Mouse (Mus musculus): Measurements from ENCODE around the gene Mrps27.

Mrps27 gene

GRCm38 (mm10) chr13:99440228-99440627, 95.6 kb downstream of the Mrps27 start:
- no peak for DNase-seq (ENCODE audit: low spot score in 2 of 2)

DNA sequence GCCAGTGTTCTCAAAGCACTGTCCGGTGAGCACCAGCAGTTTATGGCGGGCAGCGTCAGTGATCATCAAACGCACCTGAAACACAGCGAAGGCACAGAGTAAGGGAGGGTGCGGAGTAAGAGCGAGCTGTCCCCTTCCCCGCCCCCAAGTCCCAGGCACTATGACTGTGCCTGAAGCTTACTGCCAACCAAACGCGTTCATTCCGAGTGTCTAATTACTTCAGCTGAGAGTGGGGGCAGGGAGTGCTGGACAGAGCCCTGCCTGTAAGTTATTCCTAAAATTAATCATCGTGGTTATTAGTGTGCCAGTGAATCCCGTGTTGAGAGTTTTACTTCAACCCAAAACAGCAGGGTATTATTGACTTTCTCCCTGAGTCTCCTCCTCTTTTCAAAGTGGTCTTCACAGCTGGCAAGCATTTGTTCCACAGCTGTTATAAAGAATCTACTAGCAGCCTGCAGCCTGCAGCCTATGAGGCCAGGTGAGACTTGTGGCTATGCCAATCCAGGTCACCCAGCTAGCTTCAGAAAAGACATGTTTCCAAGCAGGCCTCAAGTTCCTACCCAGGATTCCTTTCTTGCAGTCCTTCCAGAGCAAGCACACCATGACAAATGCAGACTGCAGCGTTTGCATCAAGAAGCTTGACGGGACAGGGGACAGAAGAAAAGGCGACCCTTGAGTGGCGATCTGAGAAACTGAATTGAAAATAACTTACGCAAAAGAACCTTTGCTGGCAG, 97.3 kb downstream of the Mrps27 start:
- DNase-seq (ENCODE audit: low spot score in 2 of 2): no peak

DNA sequence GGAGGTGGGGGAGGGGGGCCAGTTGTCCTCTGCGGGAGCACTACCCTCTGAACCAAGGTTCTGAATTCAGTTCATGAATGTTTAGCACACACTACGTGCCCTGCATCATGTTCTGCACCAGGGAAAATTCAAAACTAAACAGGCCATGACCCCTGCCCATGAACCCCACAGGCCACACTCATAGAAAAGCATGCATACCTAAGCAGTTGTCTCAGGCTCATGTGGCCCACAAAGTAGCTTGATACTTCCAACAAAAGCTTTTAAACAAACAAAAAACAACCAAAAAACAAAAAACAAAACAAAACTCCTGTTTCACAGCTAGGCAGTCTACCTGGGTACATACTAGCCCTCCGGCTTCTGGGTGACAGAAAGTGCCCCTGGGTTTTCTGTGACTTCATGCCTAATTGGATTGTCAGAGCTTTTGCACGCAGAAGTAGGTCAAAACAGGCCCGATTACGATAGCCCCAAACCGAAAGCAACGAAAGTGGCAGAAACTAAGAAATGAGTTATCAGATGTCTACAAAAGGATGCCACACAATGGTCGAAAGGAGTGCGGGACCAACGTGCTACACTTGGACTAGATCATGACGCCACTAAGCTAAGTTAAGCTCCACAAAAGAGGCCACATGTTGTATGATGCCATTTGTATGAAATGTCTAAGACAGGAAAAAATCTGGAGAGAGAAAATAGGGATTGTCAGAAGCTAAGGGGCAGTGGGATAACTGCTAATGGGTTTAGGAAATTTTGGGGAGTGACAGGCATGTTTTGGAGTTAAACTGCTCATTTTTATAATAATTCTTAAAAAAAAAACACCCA, 98.1 kb downstream of the Mrps27 start:
- no peak for DNase-seq (ENCODE audit: low spot score in 2 of 2)

GRCm38 (mm10) chr13:99443484-99444175, 99.0 kb downstream of the Mrps27 start:
- no peak for DNase-seq (ENCODE audit: low spot score in 2 of 2)

DNA sequence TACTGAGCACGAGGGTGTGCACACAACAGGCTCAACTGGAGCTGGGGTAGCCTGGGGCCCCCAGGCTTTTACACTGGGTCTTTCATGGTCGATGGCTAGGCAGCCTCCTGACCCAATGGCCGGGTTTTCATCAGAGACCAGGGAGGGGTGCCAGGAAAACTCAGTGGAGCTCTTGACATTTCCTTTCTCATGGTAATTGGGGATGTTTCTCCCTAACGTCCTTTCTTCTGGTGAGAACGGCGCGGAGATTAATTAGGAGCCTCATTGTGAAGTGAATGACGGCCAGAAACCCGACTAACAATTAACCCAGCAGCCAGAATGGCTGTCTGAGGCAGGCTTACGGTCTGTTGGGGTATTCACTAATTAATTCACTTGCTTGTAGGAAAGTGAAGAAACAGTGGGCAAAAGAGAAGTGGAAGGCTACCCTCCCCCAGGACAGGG, 99.9 kb downstream of the Mrps27 start:
- no peak for DNase-seq (ENCODE audit: low spot score in 2 of 2)

DNA sequence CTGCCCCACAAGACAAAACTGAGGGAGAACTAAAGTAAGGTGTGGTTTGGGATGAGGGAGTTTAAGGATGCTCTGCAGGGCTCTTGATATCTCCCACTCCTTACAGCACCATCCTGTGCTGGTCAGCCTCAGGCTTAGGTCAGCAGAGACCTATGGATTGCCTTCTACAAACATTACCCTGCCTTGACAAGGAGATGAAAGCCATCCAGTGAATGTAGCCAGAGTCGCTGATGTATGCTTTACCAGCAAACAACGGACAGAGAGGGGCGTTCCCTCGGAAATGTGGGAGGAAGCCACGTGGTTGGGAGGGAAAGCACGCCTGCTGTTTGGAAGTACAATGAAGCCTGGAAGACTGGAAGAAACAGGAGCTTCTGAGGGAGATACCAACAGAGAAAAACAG, 100.3 kb downstream of the Mrps27 start:
- DNase-seq (ENCODE audit: low spot score in 2 of 2): no peak

DNA sequence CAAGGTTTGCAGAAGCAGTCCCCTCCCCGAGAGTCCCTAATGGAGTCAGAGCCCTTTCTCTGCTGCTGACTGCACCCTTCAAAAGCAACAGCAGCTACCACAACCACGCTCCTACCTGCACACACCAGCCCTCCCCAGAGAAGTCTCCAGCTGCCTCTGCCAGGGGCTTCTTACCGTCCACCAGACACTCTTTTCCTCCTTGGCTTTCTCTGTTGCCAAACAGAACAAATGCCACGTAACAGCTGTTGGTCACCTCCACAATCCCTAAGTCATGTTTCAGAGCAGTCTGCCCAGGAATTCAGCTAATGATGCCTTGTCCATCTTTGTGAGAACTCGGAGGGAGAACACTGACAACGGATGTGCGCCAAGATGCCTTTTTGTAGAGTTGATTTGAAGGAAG, 102.4 kb downstream of the Mrps27 start:
- DNase-seq (ENCODE audit: low spot score in 2 of 2): no peak

GRCm38 (mm10) chr13:99447403-99448199, 103.0 kb downstream of the Mrps27 start:
- DNase-seq (ENCODE audit: low spot score in 2 of 2): no peak

DNA sequence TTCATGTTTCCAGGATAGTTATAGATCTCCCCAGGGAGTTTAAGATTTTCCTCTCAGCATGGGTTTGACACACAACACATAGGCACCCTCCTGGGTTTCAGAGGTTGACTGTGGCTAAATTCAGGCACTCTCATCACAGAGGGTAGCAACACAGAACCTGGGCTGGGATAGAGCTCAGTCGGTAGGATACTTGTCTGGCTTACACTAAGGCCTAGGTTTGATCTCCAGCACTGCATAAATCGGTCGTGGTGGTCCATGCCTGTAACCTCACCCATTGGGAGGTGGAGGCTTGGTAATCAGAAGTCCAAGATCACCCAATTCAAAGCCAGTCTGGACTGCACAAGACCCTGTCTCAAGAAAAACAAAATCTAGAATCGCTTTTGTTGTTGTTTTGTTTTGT, 103.7 kb downstream of the Mrps27 start:
- DNase-seq (ENCODE audit: low spot score in 2 of 2): no peak

DNA sequence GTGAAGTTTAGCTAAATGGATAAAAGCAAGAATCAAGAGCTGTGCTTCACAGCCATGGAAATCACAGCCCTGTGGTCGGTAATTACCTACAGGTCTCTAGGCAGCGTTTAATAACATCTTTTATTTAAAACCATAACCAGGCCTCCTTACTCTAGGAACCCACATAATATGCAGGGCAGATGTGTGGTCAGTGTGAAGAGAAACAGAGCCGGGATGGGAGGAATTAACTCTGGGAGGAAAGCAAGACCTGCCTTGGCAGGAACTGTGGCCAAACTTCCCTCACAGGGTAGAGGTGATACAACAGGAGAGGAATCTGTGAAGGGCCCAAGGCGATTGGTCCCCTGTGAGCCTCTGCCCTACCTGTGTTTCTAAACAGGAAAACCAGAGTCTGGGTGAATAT, 105.0 kb downstream of the Mrps27 start:
- no peak for DNase-seq (ENCODE audit: low spot score in 2 of 2)

GRCm38 (mm10) chr13:99450766-99451165, 106.2 kb downstream of the Mrps27 start:
- no peak for DNase-seq (ENCODE audit: low spot score in 2 of 2)

GRCm38 (mm10) chr13:99451276-99451675, 106.7 kb downstream of the Mrps27 start:
- DNase-seq (ENCODE audit: low spot score in 2 of 2): no peak

- no peak for DNase-seq (ENCODE audit: low spot score in 2 of 2)
Observed at GRCm38 (mm10) chr13:99452444-99452843, 107.9 kb downstream of the Mrps27 start.

DNA sequence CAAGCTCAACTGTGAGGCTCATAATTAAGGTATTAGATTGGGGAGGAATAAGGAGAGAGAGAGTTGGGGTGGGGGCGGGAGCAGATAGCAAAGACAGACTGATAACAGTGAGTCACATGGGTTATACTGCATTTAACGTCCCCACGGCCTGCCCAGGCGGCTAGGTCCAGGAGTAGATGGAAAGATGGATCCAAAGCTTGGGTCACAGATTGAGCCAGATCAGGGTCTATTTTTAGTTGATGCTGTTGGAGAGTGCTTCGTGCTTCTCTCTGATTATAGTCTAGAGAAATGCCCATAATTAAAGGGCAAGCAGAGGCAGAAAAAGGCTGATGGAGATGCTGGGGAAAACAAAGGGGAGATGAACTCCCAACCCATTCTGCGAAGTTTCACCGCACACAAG, 110.4 kb downstream of the Mrps27 start:
- DNase-seq (ENCODE audit: low spot score in 2 of 2): no peak

DNA sequence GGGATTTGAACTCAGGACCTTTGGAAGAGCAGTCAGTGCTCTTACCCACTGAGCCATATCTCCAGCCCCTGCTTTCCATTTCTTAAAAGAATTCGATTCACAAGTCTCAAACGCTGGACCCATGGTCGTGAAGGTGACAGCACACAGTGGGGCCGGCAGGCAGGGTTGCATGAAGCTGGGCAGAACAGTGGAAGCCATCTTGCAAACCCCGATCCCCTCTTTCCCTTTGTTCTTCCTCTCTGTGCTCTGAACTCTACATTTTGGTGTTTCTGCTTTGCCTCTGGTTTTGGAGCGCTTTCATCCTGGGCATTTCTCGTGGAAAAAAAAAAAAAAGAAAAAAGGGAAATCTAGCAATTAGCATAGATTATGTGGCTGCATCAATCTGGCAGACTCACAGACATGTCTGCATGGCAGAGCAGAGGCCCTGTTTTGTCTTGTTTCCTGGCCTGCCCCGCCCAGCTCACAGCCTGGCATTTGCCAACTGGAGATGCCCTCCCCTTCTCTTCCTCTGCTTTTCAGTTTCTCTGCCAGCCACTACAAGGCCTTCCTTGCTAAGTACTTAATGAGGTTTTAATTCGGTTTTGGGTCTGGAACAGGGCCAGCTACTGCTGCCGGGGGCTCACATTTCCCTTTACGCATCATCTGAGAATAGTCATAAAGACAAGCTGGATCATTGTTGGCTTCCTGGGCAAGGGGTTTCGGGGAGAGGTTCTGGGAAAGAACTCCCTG, 114.2 kb downstream of the Mrps27 start:
- DNase-seq (ENCODE audit: low spot score in 2 of 2): no peak

DNA sequence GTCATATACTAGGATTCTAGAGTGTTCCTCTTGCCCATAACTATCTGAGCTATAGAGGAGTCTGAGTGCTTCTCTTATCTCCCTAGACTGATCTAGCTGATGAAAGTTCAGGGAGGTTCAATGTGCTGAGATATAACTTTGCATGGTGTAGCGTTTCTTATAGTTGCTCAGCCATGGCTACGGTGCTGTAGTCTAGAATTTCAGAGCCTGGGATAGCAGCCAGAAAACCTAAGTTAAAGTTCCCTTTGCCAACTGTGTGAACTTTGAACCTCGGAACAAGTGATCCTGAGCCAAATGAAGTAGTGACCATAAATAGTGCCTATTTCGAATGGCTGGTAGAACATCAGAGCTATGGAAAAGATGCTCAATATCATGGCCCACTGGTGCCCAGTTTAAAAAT, 115.0 kb downstream of the Mrps27 start:
- no peak for DNase-seq (ENCODE audit: low spot score in 2 of 2)

GRCm38 (mm10) chr13:99461886-99462285, 117.3 kb downstream of the Mrps27 start:
- no peak for DNase-seq (ENCODE audit: low spot score in 2 of 2)

DNA sequence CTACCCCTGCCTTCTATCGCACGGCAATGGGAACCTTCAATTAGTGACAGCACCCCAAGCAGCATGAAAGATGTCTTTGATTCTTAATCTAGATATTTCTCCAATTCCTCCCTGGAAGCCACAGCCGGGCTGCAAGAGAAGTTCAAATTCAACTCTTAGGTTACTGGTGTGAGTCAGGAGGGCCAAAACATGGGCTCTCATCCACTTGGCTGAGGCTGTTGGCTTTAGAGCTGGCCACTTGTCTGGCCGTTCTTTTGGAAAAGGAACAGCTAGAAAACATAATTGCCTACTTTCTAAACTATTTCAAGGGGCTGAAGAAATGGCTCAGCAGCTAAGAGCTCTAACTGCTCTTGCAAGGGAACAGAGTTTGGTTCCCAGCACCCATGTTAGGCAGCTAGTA, 120.0 kb downstream of the Mrps27 start:
- no peak for DNase-seq (ENCODE audit: low spot score in 2 of 2)
